Mouse (Mus musculus) frontal cortex, adult (tissue): ENCODE measurements around the gene Wrap53.
"Not testable (repeated sequence)": the region's sequence is repeated elsewhere in the genome, so short reads cannot be mapped to it uniquely, and the experiment has no call there.

ENCODE experiments used
- ATAC-seq: cut with Nextera tagmentation; 2 replicates; pipeline ENCODE4 v1.9.2; 2017; ENCODE audit warnings: mild to moderate bottlenecking, moderate library complexity, mixed read lengths; ENCODE audit not compliant: low TSS enrichment

The Wrap53 gene

GRCm38 (mm10) chr11:69580091-69580514, at the start of gene Wrap53, which contains the start of gene Trp53:
Wrap53 (minus strand) TSS chr11:69580255.
Trp53 (plus strand) TSS chr11:69580359.
- peak; percentile 24; the same call in 1 of the 2 replicates for ATAC-seq

DNA sequence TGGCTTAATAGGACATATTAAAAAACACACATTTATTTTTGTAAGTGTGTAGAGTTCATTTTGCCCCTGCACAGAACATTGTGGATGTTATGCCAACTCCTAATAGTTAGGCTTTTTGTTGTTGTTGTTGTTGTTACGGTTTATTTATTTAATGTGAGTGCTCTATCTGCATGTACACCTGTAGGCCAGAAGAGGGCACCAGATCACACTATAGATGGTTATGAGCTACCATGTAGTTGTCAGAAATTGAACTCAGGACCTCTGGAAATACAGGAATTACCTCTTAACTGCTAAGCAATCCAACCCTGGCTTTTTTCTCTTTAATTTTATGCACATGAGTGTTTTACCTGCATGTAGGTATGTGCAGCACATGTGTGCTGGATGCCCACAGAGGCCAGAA, 49.7 kb upstream of the Wrap53 start:
- no peak for ATAC-seq

- ATAC-seq: no peak
Measured at GRCm38 (mm10) chr11:69628286-69628685, 48.2 kb upstream of the Wrap53 start.

DNA sequence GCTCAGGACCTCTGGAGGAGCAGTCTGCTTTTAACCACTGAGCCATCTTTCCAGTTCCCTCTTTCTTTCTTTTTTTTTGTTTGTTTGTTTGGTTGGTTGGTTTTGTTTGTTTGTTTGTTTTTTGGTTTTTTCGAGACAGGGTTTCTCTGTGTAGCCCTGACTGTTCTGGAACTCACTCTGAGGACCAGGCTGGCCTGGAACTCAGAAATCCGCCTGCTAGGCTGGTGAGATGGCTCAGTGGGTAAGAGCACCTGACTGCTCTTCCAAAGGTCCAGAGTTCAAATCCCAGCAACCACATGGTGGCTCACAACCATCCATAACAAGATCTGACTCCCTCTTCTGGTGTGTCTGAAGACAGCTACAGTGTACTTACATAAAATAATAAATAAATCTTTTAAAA, 44.3 kb upstream of the Wrap53 start:
- ATAC-seq: not testable (repeated sequence)

GRCm38 (mm10) chr11:69623006-69623405, 43.0 kb upstream of the Wrap53 start:
- ATAC-seq: no peak

- ATAC-seq: no peak; the same call in 1 of the 2 replicates
Measured at GRCm38 (mm10) chr11:69622406-69622805, 42.4 kb upstream of the Wrap53 start.

DNA sequence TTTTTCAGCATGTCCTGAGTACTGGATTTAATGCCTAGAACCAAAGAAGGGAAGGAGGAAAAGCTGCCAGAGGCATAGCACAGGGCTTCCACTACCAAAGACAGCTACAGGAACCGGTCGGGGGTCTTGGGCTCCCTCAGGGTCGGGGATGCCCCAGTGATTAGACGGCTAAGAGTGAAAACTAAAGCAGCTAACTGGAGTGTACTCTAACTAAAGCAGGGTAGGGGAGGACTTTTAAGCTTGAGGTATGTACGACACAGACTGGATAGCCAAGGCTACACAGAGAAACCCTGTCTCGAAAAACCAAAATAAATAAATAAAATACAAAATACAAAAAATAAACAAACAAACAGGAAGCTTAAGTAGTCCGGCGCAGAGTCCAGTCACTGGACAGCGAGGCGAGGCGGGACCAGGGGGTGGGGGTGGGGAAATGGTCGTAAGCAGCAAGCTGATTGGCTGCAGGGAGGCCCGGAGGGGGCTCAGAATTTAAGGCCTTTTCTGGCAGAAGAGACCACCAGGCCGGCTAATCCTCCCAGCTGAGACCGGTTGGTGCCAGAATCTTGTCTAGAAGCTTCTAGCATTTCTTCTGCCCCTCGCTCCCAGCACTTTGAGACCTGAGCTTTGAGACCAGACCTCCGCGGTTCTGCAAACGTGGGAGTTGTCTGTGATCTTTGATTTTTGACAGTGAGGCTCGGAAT, 41.7 kb upstream of the Wrap53 start, which contains the start of gene Sat2:
Gene Sat2, plus strand, starts transcription at position 454 of the 698 bp plus-strand sequence.
- ATAC-seq: peak; percentile 65; the same call in 1 of the 2 replicates

DNA sequence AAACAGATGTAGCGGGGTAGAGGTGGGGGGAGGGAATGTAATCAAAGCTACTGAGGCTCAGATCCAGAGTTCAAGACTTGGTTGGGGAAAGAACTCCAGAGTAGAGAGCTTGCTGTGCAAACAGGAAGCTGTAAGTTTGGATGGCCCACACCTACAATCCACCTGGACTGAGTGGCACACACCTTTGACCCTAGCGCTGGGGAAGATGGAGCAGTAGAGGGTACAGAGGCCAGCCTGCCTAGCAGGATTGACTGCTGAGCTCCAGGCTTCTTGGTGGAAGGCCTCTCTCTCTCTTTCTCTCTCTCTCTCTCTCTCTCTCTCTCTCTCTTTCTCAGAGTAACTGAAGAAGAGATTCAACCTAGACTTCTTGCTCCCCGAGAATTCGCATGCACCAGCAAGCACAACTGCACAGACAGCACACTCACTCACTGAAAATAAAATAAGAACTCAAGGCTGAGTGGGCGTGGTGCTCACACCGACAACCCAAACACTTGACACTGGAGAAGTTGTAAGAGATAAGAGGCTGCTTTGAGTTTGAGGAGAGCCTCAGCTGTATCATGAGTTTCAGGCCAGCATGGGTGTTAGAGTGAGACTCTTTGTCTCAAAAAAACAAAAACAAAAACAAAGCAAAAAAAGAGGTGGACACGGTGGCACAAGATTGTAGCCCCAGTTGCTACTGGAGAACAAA, 40.5 kb upstream of the Wrap53 start:
- no peak for ATAC-seq

- ATAC-seq: no peak
Measured at GRCm38 (mm10) chr11:69617805-69618204, 37.8 kb upstream of the Wrap53 start, which contains the start of gene Shbg. Shbg (minus strand) TSS chr11:69617905.

DNA sequence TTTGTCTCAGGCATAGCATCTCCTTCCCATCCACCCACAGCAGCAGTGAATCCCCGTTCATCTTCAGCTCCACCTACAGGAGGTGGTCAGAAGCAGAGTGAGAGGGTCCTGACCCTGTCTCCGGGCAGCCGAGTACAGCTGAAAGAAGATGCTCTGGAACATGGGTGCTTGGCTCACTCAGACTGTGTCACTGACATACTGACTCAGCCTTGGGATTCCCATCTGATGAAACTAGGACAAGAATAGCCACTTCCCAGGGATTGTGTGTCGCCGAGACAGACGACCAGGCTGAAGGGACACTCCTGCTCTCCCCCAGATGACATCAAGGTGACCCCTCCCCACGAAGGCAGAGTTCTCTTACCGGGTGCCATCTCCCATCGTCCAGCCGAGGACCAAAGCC, 36.7 kb upstream of the Wrap53 start:
- ATAC-seq: no peak

- not testable (repeated sequence) for ATAC-seq
Measured at GRCm38 (mm10) chr11:69614257-69614588, 34.2 kb upstream of the Wrap53 start.

DNA sequence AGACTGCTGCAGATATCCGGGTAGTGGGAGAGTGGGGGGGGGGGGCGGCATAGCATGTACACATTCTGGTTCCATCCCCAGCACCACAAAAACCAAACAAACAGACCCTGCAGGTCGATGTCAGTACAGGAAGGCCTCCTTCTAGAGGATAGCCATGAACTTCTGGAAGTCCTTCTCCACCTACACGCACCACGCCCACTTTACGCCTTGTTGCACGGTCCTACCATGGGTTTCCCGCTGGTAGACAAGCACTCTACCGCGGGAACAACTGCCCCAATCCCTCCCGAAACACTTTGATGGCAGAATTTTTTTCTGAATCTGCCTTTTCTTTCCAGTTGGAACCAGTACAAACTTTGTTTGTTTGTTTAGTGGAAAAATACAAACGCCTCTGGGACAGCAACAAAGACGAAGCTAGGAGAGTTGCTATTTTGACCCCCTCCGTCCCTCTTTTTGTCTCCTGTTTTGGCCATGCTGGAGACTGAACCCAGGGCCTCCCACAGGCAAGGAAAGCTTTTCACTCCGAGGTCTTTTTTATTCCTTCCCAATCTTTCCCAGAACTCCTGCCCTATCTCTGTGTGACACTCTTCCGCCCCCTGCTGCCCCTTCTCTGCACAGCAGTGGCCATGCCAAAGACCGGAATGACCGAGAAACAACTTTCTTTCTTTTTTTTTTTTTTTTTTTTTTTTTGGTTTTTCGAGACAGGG, 33.6 kb upstream of the Wrap53 start:
- ATAC-seq: peak; percentile 81

GRCm38 (mm10) chr11:69610899-69611298, 30.8 kb upstream of the Wrap53 start:
- no peak; the same call in 1 of the 2 replicates for ATAC-seq

DNA sequence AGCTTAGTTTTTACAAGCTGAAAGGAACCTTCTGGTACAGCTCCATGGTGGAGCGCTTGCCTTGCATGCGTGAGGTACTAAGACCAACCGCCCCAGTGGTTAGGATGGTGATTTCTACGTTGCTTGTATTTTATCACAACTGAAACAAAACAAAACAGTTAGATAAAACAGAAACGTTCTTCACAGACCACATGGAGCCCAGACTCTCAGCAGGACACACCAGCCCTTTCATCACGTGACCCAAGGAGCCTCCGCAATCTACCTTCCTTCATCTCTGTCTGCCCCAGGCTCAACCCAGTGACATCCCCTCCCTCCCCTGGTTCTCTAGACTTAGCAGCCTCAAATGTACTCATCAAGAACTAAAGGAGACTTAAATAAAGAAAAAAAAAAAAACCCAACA, 29.4 kb upstream of the Wrap53 start:
- no peak for ATAC-seq

- no peak for ATAC-seq
Measured at GRCm38 (mm10) chr11:69608525-69608924, 28.5 kb upstream of the Wrap53 start.

DNA sequence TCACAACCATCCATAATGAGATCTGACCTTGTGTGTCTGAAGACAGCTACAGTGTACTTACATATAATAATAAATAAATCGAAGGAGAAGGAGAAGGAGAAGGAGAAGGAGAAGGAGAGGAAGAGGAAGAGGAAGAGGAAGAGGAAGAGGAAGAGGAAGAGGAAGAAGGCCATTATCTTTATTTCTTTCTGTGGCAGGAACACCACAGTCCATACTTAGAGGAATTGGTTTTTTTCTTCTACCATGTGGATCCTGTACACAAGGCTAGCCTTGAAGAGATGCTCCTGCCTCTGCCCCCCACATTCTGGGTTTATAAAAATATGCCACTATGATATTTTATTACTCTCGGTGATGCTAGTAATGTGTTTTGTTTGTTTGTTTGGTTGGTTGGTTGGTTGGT, 26.8 kb upstream of the Wrap53 start:
- no peak for ATAC-seq

GRCm38 (mm10) chr11:69606491-69606795, 26.4 kb upstream of the Wrap53 start:
- no peak for ATAC-seq

- ATAC-seq: peak; percentile 82
Measured at GRCm38 (mm10) chr11:69605726-69606490, 25.9 kb upstream of the Wrap53 start, which contains the start of gene Atp1b2. Atp1b2 (minus strand) TSS chr11:69605942.

DNA sequence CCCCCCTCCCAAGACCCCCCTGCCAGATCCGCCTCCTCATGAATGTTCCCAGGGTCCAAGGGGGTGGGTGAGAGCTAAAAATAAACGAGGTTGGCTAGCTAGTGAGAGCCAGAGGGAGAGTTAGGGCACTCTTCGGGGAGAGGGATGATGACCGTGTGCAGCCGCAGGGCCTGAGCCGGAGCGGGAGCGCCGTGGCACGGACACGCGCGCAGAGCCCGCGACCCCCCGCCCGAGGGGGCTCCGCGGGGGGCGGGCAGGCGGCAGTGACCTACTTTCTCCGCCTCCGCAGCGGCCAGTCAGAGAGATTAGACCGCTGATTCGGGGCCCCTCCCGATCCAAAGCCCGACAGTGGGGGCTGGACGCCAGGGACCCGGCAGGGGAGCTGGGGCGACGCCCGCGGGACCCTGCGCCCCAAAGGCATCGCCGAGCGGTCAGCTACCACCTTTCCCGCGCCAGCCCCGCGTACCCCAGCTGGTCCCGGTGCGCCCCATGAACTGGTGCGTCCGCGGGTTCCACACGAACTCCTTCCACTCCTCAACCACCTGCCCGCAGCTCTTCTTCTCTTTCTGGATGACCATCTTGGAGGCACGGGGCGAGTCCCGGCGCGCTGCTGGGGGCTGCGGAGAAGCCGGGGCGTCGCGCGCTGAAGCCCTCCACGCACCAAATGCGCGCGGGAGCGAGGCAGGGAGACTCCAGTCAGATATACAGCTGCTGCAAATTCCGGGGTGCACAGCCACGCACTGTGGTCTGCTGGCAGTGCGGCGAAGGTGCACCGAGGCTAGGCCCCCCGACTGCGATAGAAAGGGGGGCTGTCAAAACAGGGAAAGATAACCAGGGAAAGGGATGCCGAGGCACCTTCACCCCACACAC, 25.0 kb upstream of the Wrap53 start:
- 0 out of 2 replicates have a peak, but pooled peaks have one; percentile 33 for ATAC-seq

GRCm38 (mm10) chr11:69604347-69604746, 24.3 kb upstream of the Wrap53 start:
- ATAC-seq: no peak; the same call in 1 of the 2 replicates

- no peak for ATAC-seq
Measured at GRCm38 (mm10) chr11:69603516-69603915, 23.5 kb upstream of the Wrap53 start.
